ENCODE assay signal across 8 mouse cellular contexts in genomic region chr14:53537895-53538294, GRCm38 (mm10).
DNase-seq lines count a peak whose midpoint lies in the region; ATAC-seq and TF ChIP-seq lines count a peak whose summit lies in the region.
"Not testable (repeated sequence)": the region's sequence is repeated elsewhere in the genome, so short reads cannot be mapped to it uniquely, and the experiment has no call there.

No protein-coding gene starts in this region.

- TF ChIP-seq CTCF in stomach, postnatal 0 days (IDR thresholded peaks at IDR 0.05; ENCODE audit: low read depth), result peak; percentile 31

- not testable (repeated sequence) for H3K4me3 ChIP-seq in hindbrain, embryonic 11.5 days (ENCODE audit: low read depth, low read length); limb, embryonic 11.5 days (ENCODE audit: low read depth, low read length); stomach, postnatal 0 days (ENCODE audit: low read depth, low read length)

- H3K27ac ChIP-seq in hindbrain, embryonic 11.5 days (ENCODE audit: low read depth, low read length); limb, embryonic 11.5 days (replicated peaks; ENCODE audit: low read depth, low read length); stomach, postnatal 0 days (replicated peaks): not testable (repeated sequence)

- H3K9me3 ChIP-seq in hindbrain, embryonic 11.5 days (ENCODE audit: control insufficient read depth, low read length); limb, embryonic 11.5 days (ENCODE audit: control insufficient read depth, low read length); stomach, postnatal 0 days (ENCODE audit: control insufficient read depth, low read length): not testable (repeated sequence)

- not testable (repeated sequence) for H3K4me2 ChIP-seq in hindbrain, embryonic 11.5 days (replicated peaks; ENCODE audit: low read depth, low read length); limb, embryonic 11.5 days (ENCODE audit: low read depth, severe bottlenecking); stomach, postnatal 0 days (replicated peaks; ENCODE audit: low read depth)

- not testable (repeated sequence) for H3K4me1 ChIP-seq in hindbrain, embryonic 11.5 days (replicated peaks; ENCODE audit: control insufficient read depth, insufficient read depth, low read length); limb, embryonic 11.5 days (ENCODE audit: control insufficient read depth, insufficient read depth, low read length); stomach, postnatal 0 days (replicated peaks; ENCODE audit: control insufficient read depth, insufficient read depth)

- not testable (repeated sequence) for H3K36me3 ChIP-seq in hindbrain, embryonic 11.5 days (ENCODE audit: control insufficient read depth, insufficient read depth, low read length); limb, embryonic 11.5 days (ENCODE audit: control insufficient read depth, insufficient read depth, low read length); stomach, postnatal 0 days (ENCODE audit: control insufficient read depth, insufficient read depth, low read length)

- TF ChIP-seq EP300 in stomach, postnatal 0 days (optimal IDR thresholded peaks at IDR 0.05), result not testable (repeated sequence)

- not testable (repeated sequence) for H3K27me3 ChIP-seq in hindbrain, embryonic 11.5 days (ENCODE audit: control insufficient read depth, insufficient read depth, low read length); limb, embryonic 11.5 days (ENCODE audit: control insufficient read depth, insufficient read depth, low read length); stomach, postnatal 0 days (ENCODE audit: control insufficient read depth, insufficient read depth, low read length)

- peak; percentile 17 to 59 for DNase-seq in CD8-positive naive resting alpha-beta T cell, adult 2 months (ENCODE audit: low read depth in 2 of 2, low spot score in 2 of 2)
- DNase-seq in R1 (ENCODE audit: low read depth, low spot score), result peak; percentile 65
- DNase-seq in cerebellum, postnatal 10 days, result peak; percentile 2
- peak; percentile 4 for DNase-seq in hindbrain, embryonic 11.5 days (ENCODE audit: low spot score)
- DNase-seq in limb, embryonic 11.5 days (ENCODE audit: low spot score), result peak; percentile 22
- not testable (repeated sequence) for DNase-seq in stomach, postnatal 0 days (ENCODE audit: low spot score)
- DNase-seq in thymus, postnatal 36 days, result peak; percentile 71 to 75

- 60% methylated on average over 7 of the region's 7 CpGs for WGBS in hindbrain, embryonic 11.5 days
- 61% methylated on average over 7 of the region's 7 CpGs for WGBS in limb, embryonic 11.5 days
- 59% methylated on average over 7 of the region's 7 CpGs for whole genome bisulfite sequencing in stomach, postnatal 0 days

- H3K9ac ChIP-seq in hindbrain, embryonic 11.5 days (ENCODE audit: low read depth, low read length); limb, embryonic 11.5 days (ENCODE audit: low read length); stomach, postnatal 0 days (ENCODE audit: low read length): not testable (repeated sequence)

- ATAC-seq in hindbrain, embryonic 11.5 days (ENCODE audit: low FRiP score); limb, embryonic 11.5 days (ENCODE audit: insufficient number of reproducible peaks, low FRiP score, low TSS enrichment, low read depth); stomach, postnatal 0 days (ENCODE audit: low FRiP score, low TSS enrichment): not testable (repeated sequence)
- ATAC-seq in megakaryocyte-erythroid progenitor cell, adult 5-6 weeks (replicated peaks; ENCODE audit: low FRiP score, low TSS enrichment, poor library complexity, severe bottlenecking), result 0 out of 2 replicates have a peak, but pooled peaks have one; percentile 61
